Mouse (Mus musculus) kidney, adult 18-20 months (tissue): ENCODE results near the gene Zswim7.

Experiments
- DNase-seq: peaks from one replicate; pipeline ENCODE4 v3.0.0; 2021

Gene Zswim7

GRCm38 (mm10) chr11:62251047-62251446, 30.1 kb downstream of the Zswim7 start:
- no peak for DNase-seq

GRCm38 (mm10) chr11:62249266-62250037, 31.7 kb downstream of the Zswim7 start:
- DNase-seq: peak; percentile 75

- DNase-seq: peak; percentile 77
Measured at GRCm38 (mm10) chr11:62248401-62249244, 32.6 kb downstream of the Zswim7 start, which contains the start of gene Adora2b. Adora2b (plus strand) TSS chr11:62248984.

- no peak for DNase-seq
Measured at GRCm38 (mm10) chr11:62247759-62248400, 33.3 kb downstream of the Zswim7 start.

DNA sequence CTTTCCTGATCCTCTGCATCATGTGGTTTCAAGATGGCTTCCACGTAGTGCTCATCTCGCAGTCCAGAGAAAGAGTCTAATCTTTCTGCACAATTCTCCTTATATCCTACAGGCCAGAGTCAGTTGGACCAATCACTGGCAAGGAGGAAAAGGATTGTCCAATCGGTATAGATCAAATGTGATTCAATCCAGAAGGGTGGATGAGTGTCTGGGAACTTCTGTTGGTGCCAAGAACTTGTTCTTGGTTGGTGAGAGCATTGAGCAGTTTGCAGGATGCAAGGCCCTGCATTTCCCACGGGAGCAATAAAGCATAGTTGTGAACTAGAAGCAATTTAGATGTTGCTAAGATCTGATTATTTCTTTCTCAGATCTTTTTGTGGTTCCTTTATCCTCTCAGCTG, 36.7 kb downstream of the Zswim7 start:
- DNase-seq: no peak

DNA sequence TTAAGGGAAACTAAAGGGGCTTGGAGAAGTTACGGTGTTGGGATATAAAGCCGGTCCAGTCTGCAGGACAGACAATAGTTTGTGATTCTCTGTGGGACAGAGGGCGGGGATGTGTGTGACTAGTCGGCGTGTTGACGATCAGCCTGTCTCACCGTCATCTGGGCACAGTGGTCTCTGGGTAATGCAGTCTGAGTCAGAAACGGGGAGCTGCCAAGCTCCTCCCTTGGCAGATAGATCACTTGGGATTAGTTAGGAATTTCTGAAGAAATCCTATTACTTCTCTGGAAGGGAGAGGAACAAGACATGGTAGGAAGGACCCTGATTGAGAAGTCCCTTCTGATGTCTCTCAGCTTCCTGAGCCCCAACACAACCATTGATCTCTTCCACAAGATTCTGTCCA, 37.3 kb downstream of the Zswim7 start:
- DNase-seq: no peak

- peak; percentile 45 for DNase-seq
Measured at GRCm38 (mm10) chr11:62240631-62241261, 40.4 kb downstream of the Zswim7 start.

DNA sequence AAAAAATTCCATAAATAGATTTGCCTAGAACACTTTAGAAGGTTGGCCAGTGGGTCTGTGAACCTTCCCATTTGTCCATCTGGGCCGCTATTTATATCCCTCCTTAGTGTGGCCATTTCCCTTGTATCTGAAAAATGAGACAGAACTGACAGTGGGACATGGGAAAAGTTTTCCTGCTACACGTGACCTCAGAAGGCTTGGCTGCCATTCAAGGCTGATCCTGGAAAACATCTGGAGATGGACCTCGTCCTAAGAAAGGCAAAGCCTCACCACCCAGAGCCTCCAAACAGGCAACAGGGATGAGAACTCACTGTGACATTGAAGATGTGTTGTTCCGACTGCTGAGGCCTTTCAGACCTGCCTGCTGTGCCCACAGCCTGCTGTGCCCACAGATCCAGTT, 56.4 kb downstream of the Zswim7 start:
- no peak for DNase-seq

DNA sequence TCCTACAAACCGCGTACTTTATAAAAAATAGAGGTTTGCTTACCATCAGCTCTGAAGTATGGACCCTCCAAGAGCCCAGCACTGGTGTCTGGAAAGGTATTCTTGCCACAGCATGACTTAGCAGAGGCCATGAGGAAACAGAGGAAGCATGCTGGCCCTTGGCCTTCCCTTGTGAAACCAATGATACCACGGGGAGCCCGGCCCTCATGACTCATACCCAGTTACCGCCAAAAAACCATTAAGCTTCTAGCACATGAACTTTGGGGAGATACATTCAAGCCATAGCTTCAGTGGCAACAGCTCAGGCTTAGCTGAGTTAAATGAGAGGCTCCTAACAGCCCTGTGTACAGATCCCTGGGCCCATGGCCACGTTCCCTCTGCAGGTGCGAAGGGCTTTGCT, 57.2 kb downstream of the Zswim7 start:
- no peak for DNase-seq

DNA sequence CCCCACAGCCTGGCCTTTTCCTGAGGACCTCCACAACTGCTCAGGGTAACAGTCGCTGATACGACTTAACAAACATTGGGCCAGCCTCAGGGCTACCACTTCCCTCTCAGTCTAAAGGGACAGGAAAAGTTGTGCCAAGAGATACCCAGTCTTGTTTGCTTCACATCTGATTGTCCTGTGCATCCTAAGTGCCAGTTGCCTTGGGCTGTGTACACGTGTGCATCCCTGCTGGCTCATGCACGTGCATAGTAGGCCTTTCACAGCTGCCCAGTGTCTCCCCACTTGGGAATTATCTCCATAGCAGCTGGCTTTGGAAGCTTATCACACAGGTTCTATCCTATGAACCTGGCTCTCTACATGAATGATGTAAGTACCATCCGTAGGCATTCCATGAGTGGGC, 57.8 kb downstream of the Zswim7 start:
- DNase-seq: no peak

- no peak for DNase-seq
Measured at GRCm38 (mm10) chr11:62220756-62221510, 60.2 kb downstream of the Zswim7 start.

DNA sequence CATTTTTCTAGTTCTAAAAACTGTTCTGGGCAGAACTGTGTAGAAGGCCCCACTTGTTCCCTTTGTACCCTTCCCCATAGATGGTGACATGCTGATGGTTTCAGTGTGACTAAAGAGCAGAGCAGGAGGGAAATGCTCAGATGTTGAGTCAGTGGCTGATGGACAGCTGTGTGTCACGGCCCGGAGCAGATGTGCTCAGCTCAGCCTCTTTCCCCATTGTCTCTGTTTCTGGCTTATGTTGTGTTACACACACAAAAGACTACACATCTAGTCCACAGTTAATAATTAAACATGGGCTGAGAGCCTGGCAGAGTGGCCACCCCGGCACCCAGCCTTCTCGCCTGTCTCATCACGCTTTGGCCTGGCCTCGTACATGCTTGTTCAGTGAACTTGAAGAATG, 63.4 kb downstream of the Zswim7 start:
- no peak for DNase-seq
